ENCODE assay signal across 8 mouse cellular contexts in genomic region chr2:92375788-92376187, GRCm38 (mm10). TPM values are rescaled to one million over a fixed set of nuclear protein-coding genes. Genes with fewer than 3 reads are reported as not detected.
DNase-seq lines count a peak whose midpoint lies in the region; ATAC-seq and TF ChIP-seq lines count a peak whose summit lies in the region.

No protein-coding gene starts in this region.

- H3K36me3 ChIP-seq in erythroblast, embryonic 14.5 days (ENCODE audit: control insufficient read depth) = peaks cover 43% of the 10 kb centered on the region
- peaks cover 39% of the 10 kb centered on the region for H3K36me3 ChIP-seq in liver, embryonic 12.5 days

- WGBS in liver, embryonic 12.5 days (ENCODE audit: insufficient replicate concordance) = 6% methylated on average over 10 of the region's 10 CpGs

- H3K9ac ChIP-seq in liver, embryonic 12.5 days = peak overlapping the region; percentile 88

- H3K27ac ChIP-seq in gastrocnemius, adult 2 months = peak overlapping the region; percentile 94
- H3K27ac ChIP-seq in liver, embryonic 12.5 days = peak overlapping the region; percentile 87

- no peak for TF ChIP-seq CTCF in gastrocnemius, adult 2 months (IDR thresholded peaks at IDR 0.05)

- no peaks in the 10 kb centered on the region for H3K9me3 ChIP-seq in erythroblast, embryonic 14.5 days (ENCODE audit: control insufficient read depth, low read length)
- H3K9me3 ChIP-seq in liver, embryonic 12.5 days (replicated peaks) = no peaks in the 10 kb centered on the region

- DNase-seq in gastrocnemius, adult 2 months = no peak
- no peak for DNase-seq in gastrocnemius, postnatal 10 days
- DNase-seq in 3T3-L1 (ENCODE audit: low read depth, low spot score) = peak; percentile 25
- DNase-seq in cerebellum, postnatal 25 days = no peak
- no peak for DNase-seq in gastrocnemius, postnatal 4 days (ENCODE audit: low spot score in 2 of 2)
- DNase-seq in adrenal gland, postnatal 4 days (ENCODE audit: low spot score in 2 of 2) = no peak

- no peak for ATAC-seq in liver, embryonic 12.5 days

- H3K4me2 ChIP-seq in liver, embryonic 12.5 days = peak overlapping the region; percentile 97

- intact Hi-C loops in gastrocnemius, adult 2 months (cut with DNase I) = loop anchor here (2.0 to 5.0 kb wide), 2 partner anchors 47 to 61 kb away; no protein-coding TSS in a partner anchor

- peaks cover 31% of the 10 kb centered on the region for H3K27me3 ChIP-seq in erythroblast, embryonic 14.5 days (ENCODE audit: control insufficient read depth)
- peaks cover 31% of the 10 kb centered on the region for H3K27me3 ChIP-seq in liver, embryonic 12.5 days (replicated peaks)

- H3K4me3 ChIP-seq in gastrocnemius, adult 2 months = peak overlapping the region; percentile 77
- peak overlapping the region; percentile 81 for H3K4me3 ChIP-seq in erythroblast, embryonic 14.5 days (replicated peaks)
- peak overlapping the region; percentile 90 for H3K4me3 ChIP-seq in liver, embryonic 12.5 days

- H3K4me1 ChIP-seq in erythroblast, embryonic 14.5 days (ENCODE audit: control insufficient read depth) = peaks cover 29% of the 10 kb centered on the region
- peaks cover 31% of the 10 kb centered on the region for H3K4me1 ChIP-seq in liver, embryonic 12.5 days

RNA-seq across cellular contexts. Expression of gene Large2, which starts 1.1 kb away (rescaled TPM):
- total RNA-seq in gastrocnemius, adult 2 months (2021) = under 1 TPM in 1 of 2 experiments, not detected in 1; 0.64 TPM
- under 1 TPM; 0.40 to 0.70 TPM for total RNA-seq in gastrocnemius, postnatal 10 days (2021)
- 0.03 TPM in 1 of 2 replicates, not detected in the other for polyA plus RNA-seq in erythroblast, embryonic 14.5 days (2012)
- 1.8 and 2.0 TPM in 2 replicates for polyA plus RNA-seq in liver, embryonic 12.5 days (2016; fragmentation: Nextera tagmentation; extraction: Ambion mirVana)
- under 1 TPM in 1 of 2 experiments, not detected in 1; 0.47 TPM for total RNA-seq in gastrocnemius, postnatal 4 days (2021)
- total RNA-seq in adrenal gland, postnatal 4 days (2021) = 10 to 100 TPM in 1 of 2 experiments, 1 to 10 TPM in 1; 4.7 to 12.0 TPM

RNA-seq across cellular contexts. Expression of gene Pex16, which starts 1.3 kb away (rescaled TPM):
- 10 to 100 TPM; 15.9 to 19.5 TPM for total RNA-seq in gastrocnemius, adult 2 months (2021)
- 10 to 100 TPM; 19.0 to 22.2 TPM for total RNA-seq in gastrocnemius, postnatal 10 days (2021)
- 2.6 and 3.5 TPM in 2 replicates for polyA plus RNA-seq in erythroblast, embryonic 14.5 days (2012)
- polyA plus RNA-seq in liver, embryonic 12.5 days (2016; fragmentation: Nextera tagmentation; extraction: Ambion mirVana) = 20.1 and 21.2 TPM in 2 replicates
- total RNA-seq in gastrocnemius, postnatal 4 days (2021) = 10 to 100 TPM; 23.0 to 23.1 TPM
- 100 to 1,000 TPM; 133 to 150 TPM for total RNA-seq in adrenal gland, postnatal 4 days (2021)

RNA-seq across cellular contexts. Expression of gene 1700029I15Rik, which starts 6.5 kb away (rescaled TPM):
- 1 to 10 TPM in 1 of 2 experiments, under 1 TPM in 1; 0.69 to 1.1 TPM for total RNA-seq in gastrocnemius, adult 2 months (2021)
- total RNA-seq in gastrocnemius, postnatal 10 days (2021) = 1 to 10 TPM in 1 of 2 experiments, under 1 TPM in 1; 0.80 to 1.9 TPM
- polyA plus RNA-seq in erythroblast, embryonic 14.5 days (2012) = 0.23 and 0.41 TPM in 2 replicates
- 1.1 and 1.4 TPM in 2 replicates for polyA plus RNA-seq in liver, embryonic 12.5 days (2016; fragmentation: Nextera tagmentation; extraction: Ambion mirVana)
- total RNA-seq in gastrocnemius, postnatal 4 days (2021) = 1 to 10 TPM; 1.8 to 2.6 TPM
- total RNA-seq in adrenal gland, postnatal 4 days (2021) = 10 to 100 TPM; 13.8 to 13.9 TPM

RNA-seq across cellular contexts. Expression of gene Mapk8ip1, which starts 25.3 kb away (rescaled TPM):
- total RNA-seq in gastrocnemius, adult 2 months (2021) = 1 to 10 TPM; 3.0 to 3.9 TPM
- 10 to 100 TPM; 24.1 to 27.2 TPM for total RNA-seq in gastrocnemius, postnatal 10 days (2021)
- 0.03 TPM in 1 of 2 replicates, not detected in the other for polyA plus RNA-seq in erythroblast, embryonic 14.5 days (2012)
- polyA plus RNA-seq in liver, embryonic 12.5 days (2016; fragmentation: Nextera tagmentation; extraction: Ambion mirVana) = 4.6 and 4.7 TPM in 2 replicates
- 10 to 100 TPM; 41.2 to 41.5 TPM for total RNA-seq in gastrocnemius, postnatal 4 days (2021)
- 10 to 100 TPM; 48.9 to 52.3 TPM for total RNA-seq in adrenal gland, postnatal 4 days (2021)

RNA-seq across cellular contexts. Expression of gene Cry2, which starts 58.1 kb away (rescaled TPM):
- 10 to 100 TPM; 12.5 to 26.8 TPM for total RNA-seq in gastrocnemius, adult 2 months (2021)
- 10 to 100 TPM; 35.7 to 42.7 TPM for total RNA-seq in gastrocnemius, postnatal 10 days (2021)
- polyA plus RNA-seq in erythroblast, embryonic 14.5 days (2012) = 0.36 and 0.45 TPM in 2 replicates
- polyA plus RNA-seq in liver, embryonic 12.5 days (2016; fragmentation: Nextera tagmentation; extraction: Ambion mirVana) = 14.1 and 14.5 TPM in 2 replicates
- 10 to 100 TPM; 47.6 to 59.3 TPM for total RNA-seq in gastrocnemius, postnatal 4 days (2021)
- 10 to 100 TPM; 58.6 to 65.8 TPM for total RNA-seq in adrenal gland, postnatal 4 days (2021)

Comparison
In these comparisons a context has a peak if more than half of its experiments do, and no peak if none do; other contexts are left out.
1. RNA of gene Pex16, which starts 1.3 kb away (total RNA-seq): 133 to 150 TPM in adrenal gland, postnatal 4 days; 23.0 to 23.1 TPM in gastrocnemius, postnatal 4 days, 19.0 to 22.2 TPM in gastrocnemius, postnatal 10 days and 15.9 to 19.5 TPM in gastrocnemius, adult 2 months; every median in the first group is over 4 times any median in the second.
2. RNA of gene 1700029I15Rik, which starts 6.5 kb away (total RNA-seq): 13.8 to 13.9 TPM in adrenal gland, postnatal 4 days; 1.8 to 2.6 TPM in gastrocnemius, postnatal 4 days, 0.80 to 1.9 TPM in gastrocnemius, postnatal 10 days and 0.69 to 1.1 TPM in gastrocnemius, adult 2 months; every median in the first group is over 4 times any median in the second.
3. Peak in every context shown above with its lines, with median percentiles within 50 percentile points of each other: H3K4me3 ChIP-seq.